Mouse (Mus musculus): ENCODE results near the gene Ptpro. TPM values are rescaled to one million over a fixed set of nuclear protein-coding genes. Genes with fewer than 3 reads are reported as not detected.

Gene Ptpro
- total and polyA plus RNA-seq, 3 experiments: 0.11 to 0.16 TPM; not detected in 1

DNA sequence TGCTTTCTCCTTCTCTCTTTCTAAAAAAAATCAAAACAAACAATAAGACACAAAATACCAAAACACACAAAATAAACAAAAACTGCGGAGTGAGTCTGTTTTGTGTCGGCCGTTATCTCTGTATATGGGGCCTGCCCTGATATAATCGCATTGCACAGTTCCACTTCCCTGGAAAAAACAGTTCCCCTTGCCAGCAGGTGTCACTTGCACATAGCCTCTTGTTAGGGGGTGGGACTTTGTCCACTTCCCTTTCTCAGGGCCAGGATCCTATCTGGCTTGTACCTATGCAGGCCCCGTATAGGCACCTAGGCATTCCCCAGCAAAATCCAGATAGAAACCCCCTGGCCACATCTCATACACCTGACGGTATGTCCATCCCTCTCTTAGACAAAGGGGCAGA is 121.8 kb downstream of the Ptpro start:
- H3K79me2 ChIP-seq (replicated peaks; ENCODE audit: control insufficient read depth, extremely low read depth, insufficient read depth, poor library complexity, severe bottlenecking): no peaks in the 10 kb centered on the region
- no peak overlapping the region for H3K9ac ChIP-seq (ENCODE audit: insufficient read depth, low read depth)
- no peaks in the 10 kb centered on the region for H3K9me3 ChIP-seq (replicated peaks; ENCODE audit: low read length)
- DNase-seq (ENCODE audit: extremely low read depth): peak; percentile 32
- H3K4me1 ChIP-seq (ENCODE audit: control insufficient read depth in 1 of 2, insufficient read depth in 2 of 2): peaks cover 0 to 39% of the 10 kb centered on the region in 2 experiments; a peak in 2 of 4 replicates
- H3K27me3 ChIP-seq (replicated peaks): no peaks in the 10 kb centered on the region
- H3K36me3 ChIP-seq (replicated peaks in 1 of 2; ENCODE audit: control insufficient read depth in 1 of 2, insufficient read depth in 1 of 2, low read length in 1 of 2): no peaks in the 10 kb centered on the region
- TF ChIP-seq SMC3 (IDR thresholded peaks at IDR 0.05; ENCODE audit: low read depth, low read length): 0 out of 2 replicates have a peak, but pooled peaks have one; percentile 19
- TF ChIP-seq NELFE (IDR thresholded peaks at IDR 0.05; ENCODE audit: low read depth, low read length): no peak
- no peak for TF ChIP-seq IRF4 (IDR thresholded peaks at IDR 0.05; ENCODE audit: low read depth, low read length)
- TF ChIP-seq CTCF (conservative IDR thresholded peaks at IDR 0.05 in 1 of 2, IDR thresholded peaks at IDR 0.05 in 1 of 2; ENCODE audit: low read depth in 2 of 2, low read length in 2 of 2): peak in 1 of 2 experiments; percentile 35; a peak in 2 of 4 replicates
- TF ChIP-seq NRF1 (IDR thresholded peaks at IDR 0.05; ENCODE audit: low read depth, low read length): no peak
- TF ChIP-seq ZMIZ1 (IDR thresholded peaks at IDR 0.05; ENCODE audit: low read depth, low read length): no peak
- TF ChIP-seq SIN3A (IDR thresholded peaks at IDR 0.05; ENCODE audit: low read length): no peak
- TF ChIP-seq RAD21 (IDR thresholded peaks at IDR 0.05; ENCODE audit: low read depth, low read length): peak; percentile 16
- H3K27ac ChIP-seq (ENCODE audit: insufficient read depth, low read depth): no peak overlapping the region
- in situ Hi-C loops (cut with MboI; ENCODE audit: low pct_ligation_motif_present, low pct_unique_long_range_greater_than_20kb, low sequenced_read_pairs) (no loop called here), dilution Hi-C loops (cut with MboI; ENCODE audit: extremely low pct_ligation_motif_present, extremely low pct_unique_long_range_greater_than_20kb, low sequenced_read_pairs) (no loop called here)
- H3K4me3 ChIP-seq (replicated peaks in 1 of 3; ENCODE audit: low read depth in 2 of 3, low read length in 2 of 3, poor library complexity in 1 of 3): no peak overlapping the region
- no peak overlapping the region for H3K4me2 ChIP-seq (ENCODE audit: insufficient read depth, low read depth, poor library complexity, severe bottlenecking)

DNA sequence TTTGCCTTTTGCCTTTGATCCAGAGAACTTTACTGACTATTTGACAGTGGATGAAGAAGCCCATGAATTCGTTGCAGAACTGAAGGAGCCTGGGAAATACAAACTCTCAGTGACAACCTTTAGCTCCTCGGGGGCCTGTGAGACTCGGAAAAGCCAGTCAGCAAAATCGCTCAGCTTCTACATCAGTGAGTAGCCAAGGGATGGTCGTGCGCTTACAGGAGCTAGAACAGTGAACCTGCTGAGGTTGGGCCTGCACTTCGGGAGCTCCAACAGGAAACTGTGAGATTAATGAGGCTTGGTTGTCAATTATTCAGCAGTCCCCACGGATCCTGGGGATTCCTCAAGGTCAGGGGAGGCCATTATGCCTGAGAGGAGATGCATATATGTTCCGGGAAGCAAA is 130.4 kb downstream of the Ptpro start:
- no peaks in the 10 kb centered on the region for H3K27me3 ChIP-seq (replicated peaks)
- H3K4me3 ChIP-seq (replicated peaks in 1 of 3; ENCODE audit: low read depth in 2 of 3, low read length in 2 of 3, poor library complexity in 1 of 3): no peak overlapping the region
- no peak for TF ChIP-seq CHD1 (IDR thresholded peaks at IDR 0.05; ENCODE audit: low read depth, low read length)
- TF ChIP-seq JUN (IDR thresholded peaks at IDR 0.05; ENCODE audit: insufficient read depth, low read depth, low read length): no peak
- no peak for TF ChIP-seq SMC3 (IDR thresholded peaks at IDR 0.05; ENCODE audit: low read depth, low read length)
- no peak for TF ChIP-seq POLR2A (IDR thresholded peaks at IDR 0.05; ENCODE audit: low read depth, low read length)
- no peak for TF ChIP-seq TBP (conservative IDR thresholded peaks at IDR 0.05; ENCODE audit: low read depth, low read length)
- no peak for TF ChIP-seq BHLHE40 (IDR thresholded peaks at IDR 0.05; ENCODE audit: low read depth, low read length)
- TF ChIP-seq ETS1 (conservative IDR thresholded peaks at IDR 0.05; ENCODE audit: low read depth, low read length): no peak
- TF ChIP-seq MAZ (IDR thresholded peaks at IDR 0.05; ENCODE audit: low read depth, low read length): no peak
- TF ChIP-seq ZNF384 (IDR thresholded peaks at IDR 0.05; ENCODE audit: low read depth, low read length): no peak
- no peak for TF ChIP-seq EP300 (IDR thresholded peaks at IDR 0.05; ENCODE audit: low read length)
- TF ChIP-seq MYC (IDR thresholded peaks at IDR 0.05; ENCODE audit: low read depth, low read length): no peak
- no peak for TF ChIP-seq KAT2A (IDR thresholded peaks at IDR 0.05; ENCODE audit: insufficient replicate concordance, low read length)
- no peak for TF ChIP-seq ELF1 (IDR thresholded peaks at IDR 0.05; ENCODE audit: low read depth, low read length)
- TF ChIP-seq PAX5 (IDR thresholded peaks at IDR 0.05; ENCODE audit: low read length): no peak
- no peak for TF ChIP-seq SIN3A (IDR thresholded peaks at IDR 0.05; ENCODE audit: low read length)
- no peaks in the 10 kb centered on the region for H3K79me2 ChIP-seq (replicated peaks; ENCODE audit: control insufficient read depth, extremely low read depth, insufficient read depth, poor library complexity, severe bottlenecking)
- H3K4me1 ChIP-seq (ENCODE audit: control insufficient read depth in 1 of 2, insufficient read depth in 2 of 2): peaks cover 4 to 8% of the 10 kb centered on the region in 2 experiments; a peak in 3 of 4 replicates
- no peak for DNase-seq (ENCODE audit: extremely low read depth)
- no peak overlapping the region for H3K9ac ChIP-seq (ENCODE audit: insufficient read depth, low read depth)
- H3K36me3 ChIP-seq (replicated peaks in 1 of 2; ENCODE audit: control insufficient read depth in 1 of 2, insufficient read depth in 1 of 2, low read length in 1 of 2): no peaks in the 10 kb centered on the region
- H3K4me2 ChIP-seq (ENCODE audit: insufficient read depth, low read depth, poor library complexity, severe bottlenecking): no peak overlapping the region
- H3K9me3 ChIP-seq (replicated peaks; ENCODE audit: low read length): peaks cover 5% of the 10 kb centered on the region
- no peak overlapping the region for H3K27ac ChIP-seq (ENCODE audit: insufficient read depth, low read depth)
- dilution Hi-C loops (cut with MboI; ENCODE audit: extremely low pct_ligation_motif_present, extremely low pct_unique_long_range_greater_than_20kb, low sequenced_read_pairs): no loop called here
- in situ Hi-C loops (cut with MboI; ENCODE audit: low pct_ligation_motif_present, low pct_unique_long_range_greater_than_20kb, low sequenced_read_pairs): loop anchor here (25.0 kb wide), 1 partner anchor 170 kb away; no protein-coding TSS in a partner anchor
